Mouse (Mus musculus): ENCODE measurements around the gene Arl15.

GRCm38 (mm10) chr13:113797378-113797777 is 3.1 kb downstream of the Arl15 start:
- TF ChIP-seq GATA1 (IDR thresholded peaks at IDR 0.05; ENCODE audit: borderline replicate concordance, low read length): no peak
- no peak for TF ChIP-seq FLI1 (IDR thresholded peaks at IDR 0.05; ENCODE audit: low read length)
